Comparison of ENCODE assay signal across 21 mouse cellular contexts in genomic region chr3:52618212-52618924, GRCm38 (mm10).
DNase-seq lines count a peak whose midpoint lies in the region; ATAC-seq and TF ChIP-seq lines count a peak whose summit lies in the region.
"Had no signal": no experiment of that assay in that cellular context is flagged by ENCODE, and none has a peak within 500 bp of the region (broad histone marks: within the 10 kb centered on the region; RNA-seq: fewer than 3 reads in every experiment).

No protein-coding gene starts in this region.

- ATAC-seq in forebrain, embryonic 14.5 days: no peak
- ATAC-seq in forebrain, embryonic 11.5 days (replicated peaks; ENCODE audit: low FRiP score): no peak
- ATAC-seq: forebrain, embryonic 13.5 days; Patski had no signal

- H3K4me2 ChIP-seq in forebrain, embryonic 14.5 days (ENCODE audit: low read length): no peak overlapping the region
- no peak overlapping the region for H3K4me2 ChIP-seq in forebrain, embryonic 11.5 days (ENCODE audit: low read depth, low read length, severe bottlenecking)
- H3K4me2 ChIP-seq: forebrain, embryonic 13.5 days; hindbrain, embryonic 12.5 days; limb, embryonic 12.5 days had no signal

- no peaks in the 10 kb centered on the region for H3K27me3 ChIP-seq in kidney, adult 2 months (replicated peaks; ENCODE audit: control insufficient read depth, insufficient read depth, low read length)
- H3K27me3 ChIP-seq in forebrain, embryonic 14.5 days (replicated peaks; ENCODE audit: control insufficient read depth, insufficient read depth, low read length): no peaks in the 10 kb centered on the region
- no peaks in the 10 kb centered on the region for H3K27me3 ChIP-seq in forebrain, embryonic 11.5 days (ENCODE audit: control insufficient read depth, insufficient read depth, low read length)
- H3K27me3 ChIP-seq: forebrain, embryonic 13.5 days; hindbrain, embryonic 12.5 days; limb, embryonic 12.5 days; Patski had no signal

- H3K9ac ChIP-seq in forebrain, embryonic 14.5 days (ENCODE audit: low read length): no peak overlapping the region
- no peak overlapping the region for H3K9ac ChIP-seq in forebrain, embryonic 11.5 days (ENCODE audit: low read length)
- H3K9ac ChIP-seq: forebrain, embryonic 13.5 days; hindbrain, embryonic 12.5 days; limb, embryonic 12.5 days had no signal

- H3K27ac ChIP-seq in kidney, adult 2 months (ENCODE audit: insufficient read depth, low read depth, low read length): peak overlapping the region; percentile 94
- no peak overlapping the region for H3K27ac ChIP-seq in forebrain, embryonic 14.5 days (ENCODE audit: low read depth, low read length)
- no peak overlapping the region for H3K27ac ChIP-seq in forebrain, embryonic 11.5 days (ENCODE audit: low read depth, low read length)
- H3K27ac ChIP-seq: forebrain, embryonic 13.5 days; heart, embryonic 10.5 days; hindbrain, embryonic 12.5 days; limb, embryonic 12.5 days; midbrain, embryonic 10.5 days had no signal

- H3K4me3 ChIP-seq in kidney, adult 2 months (ENCODE audit: insufficient read depth, low read depth, low read length): no peak overlapping the region
- H3K4me3 ChIP-seq in forebrain, embryonic 14.5 days (ENCODE audit: low read depth, low read length): no peak overlapping the region
- H3K4me3 ChIP-seq in forebrain, embryonic 11.5 days (ENCODE audit: low read depth, low read length): no peak overlapping the region
- H3K4me3 ChIP-seq: forebrain, embryonic 13.5 days; heart, embryonic 10.5 days; hindbrain, embryonic 12.5 days; limb, embryonic 12.5 days; midbrain, embryonic 10.5 days had no signal

- no peaks in the 10 kb centered on the region for H3K9me3 ChIP-seq in forebrain, embryonic 14.5 days (replicated peaks; ENCODE audit: control insufficient read depth, low read length)
- no peaks in the 10 kb centered on the region for H3K9me3 ChIP-seq in forebrain, embryonic 11.5 days (ENCODE audit: control insufficient read depth, low read length)
- H3K9me3 ChIP-seq: forebrain, embryonic 13.5 days; heart, embryonic 10.5 days; hindbrain, embryonic 12.5 days; limb, embryonic 12.5 days; midbrain, embryonic 10.5 days had no signal

- no peak for TF ChIP-seq CTCF in kidney, adult 2 months (conservative IDR thresholded peaks at IDR 0.05; ENCODE audit: insufficient read depth, insufficient read length, low read depth, low read length)

- H3K36me3 ChIP-seq in kidney, adult 2 months (ENCODE audit: control insufficient read depth, insufficient read depth, low read length): no peaks in the 10 kb centered on the region
- H3K36me3 ChIP-seq in forebrain, embryonic 14.5 days (ENCODE audit: control insufficient read depth, insufficient read depth, low read length): no peaks in the 10 kb centered on the region
- H3K36me3 ChIP-seq in forebrain, embryonic 11.5 days (ENCODE audit: control insufficient read depth, insufficient read depth, low read length): no peaks in the 10 kb centered on the region
- H3K36me3 ChIP-seq: heart, embryonic 10.5 days; hindbrain, embryonic 12.5 days; limb, embryonic 12.5 days; midbrain, embryonic 10.5 days had no signal

- 80% methylated on average over 7 of the region's 7 CpGs for WGBS in kidney, adult 2 months
- 85% methylated on average over 7 of the region's 7 CpGs for WGBS in forebrain, embryonic 14.5 days
- 82% methylated on average over 7 of the region's 7 CpGs for WGBS in forebrain, embryonic 11.5 days

- no peak for DNase-seq in kidney, adult 2 months
- DNase-seq in kidney, postnatal 14 days: no peak
- DNase-seq in thymus, postnatal 0 days (ENCODE audit: low spot score): peak; percentile 54
- no peak for DNase-seq in thymus, postnatal 10 days (ENCODE audit: low spot score in 2 of 2)
- DNase-seq in induced T-regulatory cell, adult 2 months (ENCODE audit: low read depth): peak; percentile 80
- DNase-seq in forebrain, embryonic 14.5 days (ENCODE audit: low spot score): no peak
- no peak for DNase-seq in forebrain, embryonic 11.5 days (ENCODE audit: low spot score)
- no peak for DNase-seq in layer of hippocampus, adult 9-11 months
- DNase-seq: adrenal gland, postnatal 25 days; cerebellum, adult 11-12 months; cerebellum, postnatal 36 days; gastrocnemius, postnatal 36 days; heart, postnatal 10 days; lung, adult 2 months; lung, postnatal 4 days had no signal

- H3K4me1 ChIP-seq in kidney, adult 2 months (ENCODE audit: control insufficient read depth, insufficient read depth, low read length): peaks cover 31% of the 10 kb centered on the region
- H3K4me1 ChIP-seq in forebrain, embryonic 14.5 days (ENCODE audit: control insufficient read depth, insufficient read depth, low read length): no peaks in the 10 kb centered on the region
- H3K4me1 ChIP-seq in forebrain, embryonic 11.5 days (replicated peaks; ENCODE audit: control insufficient read depth, insufficient read depth, low read length): 0 out of 2 replicates have a peak, but pooled peaks cover 2% of the 10 kb centered on the region
- H3K4me1 ChIP-seq: forebrain, embryonic 13.5 days; hindbrain, embryonic 12.5 days had no signal

- no peak for TF ChIP-seq POLR2A in kidney, adult 2 months (IDR thresholded peaks at IDR 0.05; ENCODE audit: low read depth, low read length)

Comparison
In these comparisons a context has a peak if more than half of its experiments do, and no peak if none do; other contexts are left out.
1. DNase-seq: peak in thymus, postnatal 0 days (single experiment) and induced T-regulatory cell, adult 2 months (single experiment); none in kidney, adult 2 months (single experiment), kidney, postnatal 14 days (single experiment), thymus, postnatal 10 days (0 of 2), forebrain, embryonic 14.5 days (single experiment), forebrain, embryonic 11.5 days (single experiment) and layer of hippocampus, adult 9-11 months (single experiment).